Mouse (Mus musculus) lung, postnatal 14 days (tissue): ENCODE measurements around the gene Tpbpb.
"Not testable (repeated sequence)": the region's sequence is repeated elsewhere in the genome, so short reads cannot be mapped to it uniquely, and the experiment has no call there.

Source experiments
- DNase-seq: peaks from one replicate; pipeline ENCODE4 v3.0.0; 2021

Tpbpb gene

DNA sequence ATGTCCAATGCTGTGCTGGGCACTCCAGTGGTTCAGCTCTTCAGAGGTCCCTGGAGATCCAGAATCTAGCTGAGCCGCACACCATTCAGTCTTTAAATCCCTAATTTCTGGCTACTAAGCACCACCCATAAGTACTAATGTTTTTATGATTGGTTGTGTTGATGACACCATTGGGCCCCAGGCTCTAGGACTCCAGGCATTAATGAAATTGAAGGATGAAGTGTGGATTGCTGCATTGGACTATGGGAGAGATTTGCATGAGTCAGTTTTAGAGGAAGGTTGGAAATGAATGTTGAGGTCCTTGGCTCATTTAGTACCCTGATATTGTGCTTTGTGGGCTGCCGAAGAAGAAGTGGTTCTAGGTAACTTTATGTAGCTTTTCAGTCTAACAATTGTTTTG lies at the start of gene Tpbpb:
Tpbpb (minus strand) TSS at position 101 of the 400 bp plus-strand sequence.
- DNase-seq: not testable (repeated sequence)

DNA sequence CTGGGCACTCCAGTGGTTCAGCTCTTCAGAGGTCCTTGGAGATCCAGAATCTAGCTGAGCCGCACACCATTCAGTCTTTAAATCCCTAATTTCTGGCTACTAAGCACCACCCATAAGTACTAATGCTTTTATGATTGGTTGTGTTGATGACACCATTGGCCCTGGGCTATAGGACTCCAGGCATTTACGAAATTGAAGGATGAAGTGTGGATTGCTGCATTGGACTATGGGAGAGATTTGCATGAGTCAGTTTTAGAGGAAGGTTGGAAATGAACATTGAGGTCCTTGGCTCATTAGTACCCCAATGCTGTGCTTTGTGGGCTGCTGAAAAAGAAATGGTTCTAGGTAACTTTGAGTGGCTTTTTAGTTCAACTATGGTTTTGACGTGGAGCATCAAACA lies 37.2 kb upstream of the Tpbpb start, which contains the start of gene Tpbpa:
Tpbpa (minus strand) TSS at position 101 of the 400 bp plus-strand sequence.
- DNase-seq: not testable (repeated sequence)

DNA sequence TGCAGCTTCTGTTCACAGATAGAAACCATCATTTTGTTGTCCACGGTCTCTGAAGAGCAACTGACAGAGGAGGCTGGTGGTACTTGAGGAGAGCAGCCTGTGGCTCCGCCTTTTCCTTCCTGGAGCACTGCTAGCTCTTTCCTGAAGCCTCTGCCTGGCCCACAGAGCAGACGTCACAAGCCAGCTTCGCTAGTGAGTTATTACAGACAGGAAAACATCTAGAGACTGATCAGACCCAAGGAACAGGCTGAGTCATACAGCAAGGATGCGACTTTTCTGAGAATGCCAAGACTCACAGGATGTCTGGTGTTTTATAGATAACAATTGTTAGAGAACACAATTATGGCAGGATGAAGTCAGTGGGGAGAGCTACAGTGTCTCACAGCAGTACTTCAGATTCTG lies 31.8 kb upstream of the Tpbpb start, which contains the start of the genes Gm49391 and Ctla2a:
Gm49391 (minus strand) TSS at position 72 of the 402 bp plus-strand sequence.
Ctla2a (minus strand) TSS at position 126 of the 402 bp plus-strand sequence.
- peak; percentile 52 for DNase-seq

DNA sequence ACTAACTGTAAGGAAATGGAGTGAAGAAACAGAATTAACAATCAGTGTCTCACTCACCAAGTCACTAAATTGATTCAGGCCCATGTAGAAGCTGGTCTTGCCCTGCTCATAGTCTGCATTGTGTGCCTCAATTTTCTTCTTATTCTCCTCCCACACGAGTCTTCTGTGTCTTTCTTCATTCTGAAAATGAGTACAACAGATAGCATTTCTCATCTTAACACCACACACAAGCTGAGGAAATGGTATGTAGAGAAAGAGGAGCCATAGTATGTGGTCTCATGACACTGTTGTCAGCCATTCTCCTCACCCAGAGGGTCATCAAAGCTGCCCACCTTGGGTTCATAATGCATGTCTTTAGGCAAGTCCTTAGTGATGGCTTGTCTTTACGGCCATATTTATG lies 30.8 kb upstream of the Tpbpb start, which contains the start of gene Gm49393:
Gm49393 (minus strand) TSS at position 101 of the 400 bp plus-strand sequence.
- not testable (repeated sequence) for DNase-seq

DNA sequence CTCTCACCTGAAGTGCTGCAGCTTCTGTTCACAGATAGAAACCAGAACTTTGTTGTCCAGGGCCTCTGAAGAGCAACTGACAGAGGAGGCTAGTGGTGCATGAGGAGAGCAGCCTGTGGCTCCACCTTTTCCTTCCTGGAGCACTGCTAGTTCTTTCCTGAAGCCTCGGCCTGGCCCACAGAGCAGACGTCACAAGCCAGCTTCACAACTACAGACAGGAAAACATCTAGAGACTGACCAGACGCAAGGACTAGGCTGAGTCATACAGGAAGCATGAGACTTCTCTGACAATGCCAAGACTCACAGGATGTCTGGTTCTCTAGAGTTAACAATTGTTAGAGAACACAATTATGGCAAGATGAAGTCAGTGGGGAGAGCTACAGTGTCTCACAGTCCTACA lies 7.4 kb downstream of the Tpbpb start, which contains the start of gene Ctla2b:
Ctla2b (minus strand) TSS at position 120 of the 400 bp plus-strand sequence.
- DNase-seq: peak; percentile 55

DNA sequence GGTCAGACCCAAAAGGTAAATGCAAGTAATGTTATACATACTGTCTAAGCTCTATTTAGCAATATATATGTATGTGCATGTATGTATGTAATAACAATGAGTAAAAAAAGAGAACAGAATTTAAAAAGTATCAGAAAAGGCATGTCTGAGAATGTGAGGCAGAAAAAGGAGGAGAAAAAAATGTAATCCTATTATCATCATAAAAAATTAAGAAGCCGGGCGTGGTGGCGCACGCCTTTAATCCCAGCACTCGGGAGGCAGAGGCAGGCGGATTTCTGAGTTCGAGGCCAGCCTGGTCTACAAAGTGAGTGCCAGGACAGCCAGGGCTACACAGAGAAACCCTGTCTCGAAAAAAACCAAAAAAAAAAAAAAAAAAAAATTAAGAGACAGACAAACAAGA lies 7.9 kb downstream of the Tpbpb start, which contains the start of gene Gm49392:
Gm49392 (minus strand) TSS at position 101 of the 400 bp plus-strand sequence.
- not testable (repeated sequence) for DNase-seq

DNA sequence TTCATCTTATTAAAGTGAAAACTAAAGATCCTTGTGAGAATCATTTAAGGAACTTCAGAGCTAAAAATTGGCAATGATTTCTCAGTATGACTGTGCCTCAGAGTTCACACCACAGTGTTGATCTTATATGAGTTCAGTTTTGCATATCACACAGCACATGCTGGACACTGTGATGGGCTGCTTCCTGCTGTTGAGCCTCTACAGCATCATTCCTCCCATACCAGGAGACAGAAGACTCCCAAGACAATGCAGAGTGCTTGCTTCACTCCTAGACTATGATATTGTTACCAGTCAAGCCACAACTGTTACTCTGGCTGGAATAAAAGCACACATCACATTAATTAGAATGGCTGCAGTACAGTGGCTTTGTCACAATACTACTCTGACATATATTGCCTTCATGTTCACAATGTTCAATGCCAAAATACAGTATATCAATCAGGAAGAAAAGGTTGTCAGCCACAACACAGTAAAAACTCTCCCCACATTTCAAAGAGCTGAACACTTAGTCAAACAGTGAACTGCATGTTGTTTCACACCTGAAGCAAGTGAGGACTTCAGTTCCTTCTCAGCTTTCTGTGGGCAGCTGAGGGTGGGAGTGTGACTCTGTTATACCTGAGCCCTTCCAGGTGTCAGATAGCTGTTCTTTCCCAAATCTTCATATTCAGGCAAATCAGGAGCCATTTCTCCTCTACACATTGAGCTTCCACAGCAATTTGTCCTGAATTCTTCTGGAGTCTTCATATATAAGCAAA lies 9.1 kb downstream of the Tpbpb start:
- DNase-seq: no peak

DNA sequence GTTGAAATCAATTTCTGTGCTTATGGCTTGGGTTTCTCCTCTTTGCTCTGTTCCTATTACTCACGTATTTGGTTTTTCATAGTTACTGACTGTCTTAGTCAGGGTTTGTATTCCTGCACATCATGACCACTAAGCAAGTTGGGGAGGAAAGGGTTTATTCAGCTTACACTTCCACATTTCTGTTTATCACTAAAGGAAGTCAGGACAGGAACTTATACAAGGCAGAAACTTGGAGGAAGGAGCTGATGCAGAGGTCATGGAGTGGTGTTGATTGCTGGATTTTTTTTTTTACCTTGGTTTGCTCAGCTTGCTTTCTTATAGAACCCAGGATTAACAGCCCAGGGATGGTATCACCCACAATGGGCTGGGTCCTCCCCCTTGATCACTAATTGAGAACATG lies 12.4 kb downstream of the Tpbpb start:
- DNase-seq: no peak

DNA sequence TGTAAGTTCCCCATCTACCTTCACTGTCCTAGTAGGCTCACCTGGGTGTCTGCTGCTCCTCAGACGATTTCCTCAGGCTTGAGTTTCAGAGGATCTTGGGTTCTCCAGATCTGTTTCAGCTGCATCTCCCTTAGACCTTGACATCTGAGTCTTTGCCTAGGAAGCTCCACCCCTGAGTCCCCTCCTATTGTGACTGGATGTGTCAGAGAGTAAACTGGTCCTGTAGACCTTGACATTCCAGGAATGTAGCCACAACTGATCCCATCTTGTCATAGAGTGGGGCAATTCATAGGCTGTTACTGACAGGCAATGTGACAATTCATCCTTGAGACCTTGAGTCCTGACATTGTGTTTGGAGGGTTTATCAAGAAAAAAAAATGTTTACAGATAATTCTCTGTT lies 40.4 kb downstream of the Tpbpb start, which contains the start of gene 4930486L24Rik:
4930486L24Rik (minus strand) TSS at position 195 of the 400 bp plus-strand sequence.
- DNase-seq: no peak
